Mouse (Mus musculus): ENCODE measurements at regions not wholly inside any gene's neighbourhood (a gene's known extent, or its start where the extent isn't known, plus 50 kb on each side); places are given as distances from the start of the nearest gene placed in this dataset.
A peak's percentile ranks its signal among the peaks of the same experiment; 100 is the strongest.

GRCm38 (mm10) chr2:64244804-64245203 is 147.0 kb upstream of the Fign start:
- peak; percentile 5 for DNase-seq (ENCODE audit: low spot score)

Data from retina, embryonic 14.5 days (tissue).